Mouse (Mus musculus) c-Kit-negative CD71-positive TER-119-positive erythroid progenitor cells, embryonic 14.5 days (primary cell): Measurements from ENCODE around the gene Nop14.
A peak's percentile ranks its signal among the peaks of the same experiment; 100 is the strongest.

ENCODE experiments used
- DNase-seq: peaks from one replicate; pipeline ENCODE4 v3.0.0-alpha.2; 2013; ENCODE audit warnings: low read depth, low spot score

Gene Nop14

GRCm38 (mm10) chr5:34659686-34660590, at the start of gene Nop14, which contains the start of gene Grk4:
Nop14 (minus strand) TSS chr5:34660148.
Grk4 (plus strand) TSS chr5:34660379.
- DNase-seq, result peak; percentile 99

- DNase-seq, result no peak
Observed at GRCm38 (mm10) chr5:34708436-34708835, 48.5 kb upstream of the Nop14 start.

GRCm38 (mm10) chr5:34695521-34695920, 35.6 kb upstream of the Nop14 start:
- DNase-seq, result no peak

- no peak for DNase-seq
Observed at GRCm38 (mm10) chr5:34692782-34693181, 32.8 kb upstream of the Nop14 start.

GRCm38 (mm10) chr5:34689868-34690267, 29.9 kb upstream of the Nop14 start:
- no peak for DNase-seq

GRCm38 (mm10) chr5:34670280-34670679, 10.3 kb upstream of the Nop14 start:
- DNase-seq, result no peak

GRCm38 (mm10) chr5:34669493-34669892, 9.5 kb upstream of the Nop14 start:
- no peak for DNase-seq

- no peak for DNase-seq
Observed at GRCm38 (mm10) chr5:34663231-34663630, 3.3 kb upstream of the Nop14 start.

GRCm38 (mm10) chr5:34661909-34662308, 2.0 kb upstream of the Nop14 start:
- no peak for DNase-seq

- DNase-seq, result peak; percentile 43
Observed at GRCm38 (mm10) chr5:34660591-34661130, 713 bp upstream of the Nop14 start.

GRCm38 (mm10) chr5:34657556-34657955, 2.4 kb downstream of the Nop14 start:
- DNase-seq, result no peak

- no peak for DNase-seq
Observed at GRCm38 (mm10) chr5:34654881-34655280, 5.1 kb downstream of the Nop14 start.

- no peak for DNase-seq
Observed at GRCm38 (mm10) chr5:34652961-34653360, 7.0 kb downstream of the Nop14 start.

GRCm38 (mm10) chr5:34647581-34647980, 12.4 kb downstream of the Nop14 start:
- peak; percentile 71 for DNase-seq

- DNase-seq, result no peak
Observed at GRCm38 (mm10) chr5:34642932-34643331, 17.0 kb downstream of the Nop14 start.

GRCm38 (mm10) chr5:34641991-34642390, 18.0 kb downstream of the Nop14 start:
- no peak for DNase-seq

- DNase-seq, result no peak
Observed at GRCm38 (mm10) chr5:34637591-34638156, 22.3 kb downstream of the Nop14 start.

- peak; percentile 71 for DNase-seq
Observed at GRCm38 (mm10) chr5:34636481-34637287, 23.3 kb downstream of the Nop14 start, which contains the start of gene Mfsd10. Mfsd10 (minus strand) TSS chr5:34637212.

GRCm38 (mm10) chr5:34635665-34636192, 24.2 kb downstream of the Nop14 start:
- DNase-seq, result no peak

GRCm38 (mm10) chr5:34634746-34635400, 25.1 kb downstream of the Nop14 start:
- DNase-seq, result no peak

- DNase-seq, result no peak
Observed at GRCm38 (mm10) chr5:34633641-34634040, 26.3 kb downstream of the Nop14 start.
